Mouse (Mus musculus) c-Kit-negative CD71-positive TER-119-positive erythroid progenitor cells, embryonic 14.5 days (primary cell): ENCODE data around the gene Idi1.
A peak's percentile ranks its signal among the peaks of the same experiment; 100 is the strongest.
"Not testable (repeated sequence)": the region's sequence is repeated elsewhere in the genome, so short reads cannot be mapped to it uniquely, and the experiment has no call there.

Experiments
- DNase-seq: peaks from one replicate; pipeline ENCODE4 v3.0.0-alpha.2; 2013; ENCODE audit warnings: low read depth, low spot score

The Idi1 gene

DNA sequence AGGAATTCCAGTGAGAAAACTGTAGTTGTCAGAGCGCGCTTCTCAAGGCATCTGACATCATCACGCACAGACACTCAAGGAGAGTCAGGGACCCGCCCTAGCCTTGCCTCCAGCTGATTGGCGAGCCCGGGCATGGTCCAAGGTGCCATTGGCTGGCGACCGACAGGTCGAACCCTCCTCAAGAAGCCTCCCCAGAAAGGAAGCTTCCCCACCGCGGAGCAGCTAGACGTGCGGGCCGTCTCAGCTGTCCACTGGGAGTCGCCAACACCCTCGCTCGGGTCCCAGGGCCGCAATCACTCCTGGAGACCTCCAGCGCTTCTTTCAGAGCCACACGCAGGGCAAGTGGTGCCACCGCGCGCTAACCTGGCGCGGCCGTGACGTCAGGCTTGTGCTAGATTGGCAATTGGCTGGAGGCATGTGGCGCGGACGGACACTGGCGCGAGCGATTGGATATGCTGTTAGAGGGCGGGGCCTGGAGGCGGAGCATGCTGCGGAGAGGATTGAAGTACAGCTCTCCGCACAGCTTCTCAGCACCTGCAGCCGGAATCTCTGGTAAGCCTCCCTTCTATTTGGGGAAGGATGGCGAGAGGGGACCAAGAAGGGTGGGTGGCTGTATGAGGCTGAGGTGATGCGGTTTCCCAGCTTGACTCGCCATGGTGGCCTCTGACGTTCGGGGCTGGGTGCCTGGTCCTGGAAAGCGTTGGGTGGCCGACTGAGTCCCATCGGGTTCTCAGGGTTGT is at the start of gene Idi1:
Gene Idi1 (plus strand): TSS at position 57 of the 740 bp plus-strand sequence.
- peak; percentile 96 for DNase-seq

GRCm38 (mm10) chr13:8838394-8838793 is 46.9 kb upstream of the Idi1 start:
- no peak for DNase-seq

GRCm38 (mm10) chr13:8839111-8839510 is 46.2 kb upstream of the Idi1 start:
- DNase-seq = no peak

DNA sequence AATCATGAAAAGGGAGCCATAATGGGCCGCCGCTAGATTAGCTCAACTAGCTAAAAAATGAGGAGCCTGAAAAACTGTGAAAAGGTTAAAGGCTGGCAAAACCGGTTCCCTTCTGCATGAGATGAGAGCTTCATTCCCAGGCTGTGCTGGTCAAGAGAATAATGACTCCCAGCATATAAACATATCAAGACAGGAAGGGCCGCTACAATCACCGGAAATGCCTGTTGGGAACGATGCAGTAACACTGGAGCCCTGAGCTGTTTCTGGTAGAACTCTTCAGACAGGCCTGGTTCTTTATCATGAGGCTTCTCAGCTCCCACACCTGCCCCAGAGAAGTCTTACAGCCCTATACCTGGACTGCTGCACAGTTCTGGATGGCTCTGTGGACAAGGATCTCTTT is 45.4 kb upstream of the Idi1 start:
- DNase-seq = no peak

DNA sequence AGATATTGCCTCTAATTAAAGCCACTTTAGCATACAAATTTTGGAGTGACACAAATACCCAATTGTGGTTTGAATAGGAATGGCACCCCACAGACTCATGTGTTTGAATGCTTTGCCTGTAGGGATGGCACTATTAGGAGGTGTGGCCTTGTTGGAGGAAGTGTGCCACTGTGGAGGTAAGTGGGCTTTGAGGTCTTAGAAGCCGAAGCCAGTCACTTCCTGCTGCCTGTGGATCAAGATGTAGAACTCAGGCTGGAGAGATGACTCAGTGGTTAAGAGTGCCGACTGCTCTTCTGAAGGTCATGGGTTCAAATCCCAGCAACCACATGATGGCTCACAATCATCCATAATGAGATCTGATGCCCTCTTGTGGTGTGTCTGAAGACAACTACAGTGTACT is 44.4 kb upstream of the Idi1 start:
- DNase-seq = no peak

- DNase-seq = not testable (repeated sequence)
Observed at GRCm38 (mm10) chr13:8841846-8842245, 43.5 kb upstream of the Idi1 start.

DNA sequence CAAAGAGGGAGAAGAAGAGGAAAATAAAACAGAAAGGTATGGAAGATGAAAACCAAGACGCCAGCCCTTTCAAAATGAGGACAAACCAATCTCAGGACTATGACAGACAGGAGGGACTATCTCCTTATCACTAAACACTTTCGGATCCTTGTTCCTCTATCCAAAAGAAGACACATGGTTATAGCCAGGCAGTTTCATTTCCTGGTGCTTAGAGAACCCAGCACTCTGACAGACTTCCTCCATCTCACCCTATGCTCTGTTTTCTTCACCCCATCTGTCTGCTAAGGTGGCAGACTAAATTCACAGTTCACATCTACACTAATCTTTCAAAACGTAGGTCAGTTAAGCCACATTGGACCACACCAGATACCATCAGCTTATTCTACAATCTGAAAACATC is 43.0 kb upstream of the Idi1 start:
- no peak for DNase-seq

- DNase-seq = no peak
Observed at GRCm38 (mm10) chr13:8847702-8848101, 37.6 kb upstream of the Idi1 start.

GRCm38 (mm10) chr13:8849311-8849710 is 36.0 kb upstream of the Idi1 start:
- DNase-seq = no peak

- DNase-seq = no peak
Observed at GRCm38 (mm10) chr13:8853424-8853823, 31.9 kb upstream of the Idi1 start.

DNA sequence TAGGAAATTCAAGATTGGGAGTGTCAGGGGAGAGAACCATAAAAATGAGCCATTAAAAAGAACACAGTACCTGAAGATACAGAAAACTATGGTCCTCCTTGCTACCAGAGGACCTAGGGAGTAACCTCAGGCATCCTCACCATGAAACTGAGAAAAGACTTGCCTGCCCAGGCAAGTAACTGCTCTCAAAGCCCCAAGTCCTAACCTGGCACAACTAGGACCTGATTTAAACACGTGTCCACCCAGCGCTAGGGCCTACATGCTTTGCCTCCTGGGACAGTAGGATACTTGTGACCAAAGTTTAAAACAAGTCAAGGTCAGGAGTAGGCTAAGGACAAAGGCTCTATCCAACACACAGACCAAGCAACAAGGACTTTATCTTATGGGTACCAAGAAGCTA is 30.5 kb upstream of the Idi1 start:
- no peak for DNase-seq

DNA sequence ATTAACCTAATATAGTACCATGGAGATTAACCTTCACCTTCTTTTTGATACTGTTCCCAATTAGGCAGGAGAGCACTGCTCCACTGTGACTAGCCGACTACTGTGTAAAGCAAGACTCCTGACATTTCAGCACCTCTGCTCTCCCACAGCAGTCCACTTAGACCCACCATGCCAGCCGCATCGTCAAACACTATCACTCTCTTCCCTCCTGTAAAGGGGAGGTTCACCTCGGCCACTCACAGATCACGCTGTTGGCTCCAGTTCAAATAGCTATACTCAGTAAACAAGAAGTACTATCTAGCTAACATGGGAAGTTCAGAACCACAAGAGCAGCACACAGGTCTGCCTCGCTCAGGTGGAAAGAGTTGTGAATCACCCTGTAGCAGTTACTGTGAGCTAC is 26.8 kb upstream of the Idi1 start:
- DNase-seq = no peak

GRCm38 (mm10) chr13:8860861-8861260 is 24.4 kb upstream of the Idi1 start:
- no peak for DNase-seq

- no peak for DNase-seq
Observed at GRCm38 (mm10) chr13:8864990-8865389, 20.3 kb upstream of the Idi1 start.

GRCm38 (mm10) chr13:8866612-8867011 is 18.7 kb upstream of the Idi1 start:
- DNase-seq = no peak

DNA sequence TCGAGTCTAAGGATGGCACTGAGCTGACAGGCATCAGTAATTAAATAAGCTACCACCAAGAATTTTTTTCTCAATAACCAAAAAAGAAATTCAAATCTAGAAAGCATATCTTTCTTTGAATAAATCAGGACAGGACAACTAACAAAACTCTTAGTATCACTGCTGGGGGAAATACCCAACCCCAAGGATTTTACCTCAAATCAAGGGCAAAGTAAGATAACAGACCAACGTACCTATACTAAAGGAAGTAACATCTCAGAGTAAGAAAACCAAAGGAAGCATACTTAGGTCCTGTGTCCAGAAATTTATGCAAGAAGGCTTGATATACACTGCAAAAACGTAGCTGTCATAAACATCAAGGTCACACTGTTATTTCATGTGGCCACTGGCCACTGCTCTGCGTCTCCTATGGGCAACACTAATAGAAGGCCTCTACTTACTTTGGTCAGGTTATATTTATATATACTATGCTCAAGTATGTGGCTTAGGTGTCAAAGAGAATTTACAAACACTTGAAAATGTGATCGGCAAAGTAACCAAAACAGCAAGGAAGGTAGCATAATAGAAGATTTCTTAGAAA is 15.6 kb upstream of the Idi1 start:
- no peak for DNase-seq

DNA sequence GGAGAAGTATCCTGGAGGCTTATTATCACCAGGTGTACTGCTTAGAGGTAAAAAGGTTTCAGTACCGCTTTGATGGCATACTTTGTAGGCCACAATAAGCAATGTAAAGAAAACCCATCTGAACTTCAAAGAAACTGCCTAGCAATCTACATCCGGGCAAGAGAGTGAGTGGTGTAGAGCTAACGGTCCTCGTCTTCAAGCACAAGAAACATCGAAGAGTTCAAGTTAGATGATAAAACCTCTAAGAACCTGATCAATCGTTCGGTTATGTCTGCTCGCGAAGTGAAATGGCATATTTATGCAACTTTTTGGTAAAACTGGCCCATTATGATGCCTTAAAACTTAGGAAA is 15.2 kb upstream of the Idi1 start:
- no peak for DNase-seq

GRCm38 (mm10) chr13:8870510-8871313 is 14.6 kb upstream of the Idi1 start:
- peak; percentile 83 for DNase-seq

DNA sequence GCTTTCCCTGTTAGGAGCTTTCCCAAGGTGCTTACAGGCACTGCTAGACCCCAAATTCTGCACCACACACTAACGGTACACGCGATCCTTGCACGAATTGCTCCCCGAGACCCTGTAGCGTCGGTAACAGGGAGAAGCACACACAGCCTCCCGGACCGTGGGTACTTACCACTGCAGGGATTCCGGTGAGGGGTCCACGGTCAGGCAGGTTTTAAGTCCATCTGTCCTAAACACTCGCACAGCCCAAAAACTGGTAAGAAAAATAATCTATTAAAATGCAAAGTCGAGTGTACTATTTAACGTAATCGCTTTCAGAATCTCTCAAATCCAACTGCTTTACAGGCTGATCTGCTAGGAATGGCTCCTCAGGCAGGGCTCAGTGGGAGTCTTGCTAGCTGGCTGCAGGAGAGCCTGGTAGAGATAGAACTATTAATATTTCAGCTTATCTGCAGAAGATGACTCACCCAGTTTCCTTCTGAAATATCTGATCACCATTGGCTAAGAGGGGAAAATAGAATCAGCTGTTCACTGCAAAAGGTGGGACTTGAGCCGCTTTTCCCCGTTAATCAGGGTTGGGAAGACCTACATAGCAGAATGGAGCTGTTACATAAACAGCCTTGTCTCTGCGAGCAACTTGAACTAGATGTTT is 13.9 kb upstream of the Idi1 start, which contains the start of gene Wdr37:
Gene Wdr37 (minus strand): TSS at position 596 of the 649 bp plus-strand sequence.
- DNase-seq = peak; percentile 46

- no peak for DNase-seq
Observed at GRCm38 (mm10) chr13:8873776-8874175, 11.5 kb upstream of the Idi1 start.

DNA sequence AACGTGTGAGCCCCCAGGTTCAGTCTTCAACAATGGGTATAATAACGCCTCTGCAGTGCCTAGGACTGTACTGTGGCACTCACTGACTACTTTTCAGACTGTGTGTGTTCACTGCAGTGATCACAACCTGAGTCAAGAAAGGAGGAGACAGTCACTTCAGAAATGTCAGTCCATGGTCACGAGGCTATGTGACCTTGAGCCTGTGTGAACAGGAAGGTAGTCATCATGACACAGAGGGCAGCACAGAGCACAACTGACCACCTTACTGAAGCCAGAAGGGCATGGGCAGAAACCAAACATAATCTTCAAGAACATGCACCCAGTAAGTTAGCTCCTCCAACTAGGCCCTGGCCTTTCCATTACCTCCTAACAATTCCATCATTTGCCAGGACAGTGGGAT is 3.7 kb upstream of the Idi1 start:
- no peak for DNase-seq

DNA sequence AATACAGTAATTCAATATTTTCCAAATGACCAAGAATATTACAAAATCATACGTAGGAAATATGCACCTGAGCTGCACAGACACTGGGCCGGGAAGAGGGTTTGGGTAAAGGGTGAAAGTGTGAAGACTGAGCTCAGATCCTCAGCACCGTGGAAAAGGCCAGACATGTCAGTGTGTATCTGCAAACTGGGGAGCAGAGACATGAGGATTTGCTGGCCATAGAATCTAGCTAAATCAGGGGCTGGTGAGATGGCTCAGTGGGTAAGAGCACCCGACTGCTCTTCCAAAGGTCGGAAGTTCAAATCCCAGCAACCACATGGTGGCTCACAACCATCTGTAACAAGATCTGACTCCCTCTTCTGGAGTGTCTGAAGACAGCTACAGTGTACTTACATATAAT is 1.4 kb upstream of the Idi1 start:
- not testable (repeated sequence) for DNase-seq
